Mouse (Mus musculus) CD4-positive, CD25-positive, alpha-beta regulatory T cell, adult 4 months (primary cell): Measurements from ENCODE around the gene Gm7929. TPM values are rescaled to one million over a fixed set of nuclear protein-coding genes. Genes with fewer than 3 reads are reported as not detected.
"Not testable (repeated sequence)": the region's sequence is repeated elsewhere in the genome, so short reads cannot be mapped to it uniquely, and the experiment has no call there.

Experiments used
- ATAC-seq: one replicate; pipeline ENCODE4 v1.8.0; 2017
- polyA plus RNA-seq, 2 experiments: library from polyadenylated mRNA; unstranded; fragments of 100-300 nt; shearing (Covaris generic); gene quantifications; one replicate each; pipeline ENCODE4 v1.2.1; 2017

Gene Gm7929
- not detected for polyA plus RNA-seq

DNA sequence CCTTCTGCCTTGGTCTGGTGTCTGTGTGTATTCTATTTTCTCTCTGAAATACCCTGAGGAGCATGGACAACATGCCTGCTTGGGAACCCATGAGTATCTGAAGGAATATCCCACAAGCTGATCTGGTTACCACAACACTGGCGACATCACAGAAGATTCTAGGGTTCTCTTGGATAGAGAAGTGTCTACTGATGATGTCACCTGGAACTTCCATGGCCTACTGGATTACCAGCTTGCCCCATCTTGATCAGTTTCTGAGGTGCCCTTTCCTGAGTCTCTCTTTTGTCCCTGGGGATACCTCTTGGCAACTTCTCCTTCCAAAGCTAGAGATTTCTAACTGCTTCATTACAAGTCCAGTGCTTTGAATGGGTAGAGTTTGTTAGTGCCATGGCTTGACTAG, at the start of gene Gm7929:
Gene Gm7929 (minus strand): TSS at position 101 of the 400 bp plus-strand sequence.
- ATAC-seq: not testable (repeated sequence)

DNA sequence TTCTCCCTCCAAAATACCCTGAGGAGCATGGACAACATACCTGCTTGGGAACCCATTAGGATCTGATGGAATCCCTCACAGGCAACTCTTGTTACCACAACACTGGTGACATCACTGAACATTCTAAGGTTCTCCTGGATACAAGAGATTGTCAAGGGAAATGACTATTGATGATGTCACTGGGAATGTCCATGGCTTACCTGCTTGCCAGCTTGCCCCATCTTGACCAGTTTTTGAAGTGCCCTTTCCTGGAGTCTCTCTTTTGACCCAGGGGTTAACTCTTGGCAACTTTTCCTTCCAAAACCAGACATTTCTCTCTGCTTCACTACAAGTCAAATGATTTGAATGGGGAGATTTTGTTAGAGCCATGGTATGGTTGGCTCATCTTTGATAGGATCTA, 21.9 kb upstream of the Gm7929 start, which contains the start of gene Gm47189:
Gene Gm47189 (minus strand): TSS at position 101 of the 400 bp plus-strand sequence.
- ATAC-seq: not testable (repeated sequence)

DNA sequence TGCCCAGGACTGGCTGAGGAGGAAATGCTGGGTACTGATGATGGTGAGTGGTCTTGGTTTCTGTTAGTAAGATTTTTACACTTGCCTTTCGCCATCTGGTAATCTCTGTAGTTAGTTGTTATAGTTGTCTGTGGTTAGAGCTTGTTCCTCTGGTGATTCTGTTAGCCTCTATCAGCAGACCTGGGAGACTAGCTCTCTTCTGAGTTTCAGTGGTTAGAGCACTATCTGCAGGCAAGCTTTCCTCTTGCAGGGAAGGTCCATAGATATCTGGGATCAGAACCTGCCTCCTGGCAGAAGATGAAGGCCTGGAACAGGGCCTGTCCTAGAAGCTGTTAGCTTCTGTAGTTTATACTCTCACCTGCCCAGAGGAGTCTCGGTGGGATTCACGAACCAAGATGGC, 5.5 kb upstream of the Gm7929 start:
- ATAC-seq: not testable (repeated sequence)

DNA sequence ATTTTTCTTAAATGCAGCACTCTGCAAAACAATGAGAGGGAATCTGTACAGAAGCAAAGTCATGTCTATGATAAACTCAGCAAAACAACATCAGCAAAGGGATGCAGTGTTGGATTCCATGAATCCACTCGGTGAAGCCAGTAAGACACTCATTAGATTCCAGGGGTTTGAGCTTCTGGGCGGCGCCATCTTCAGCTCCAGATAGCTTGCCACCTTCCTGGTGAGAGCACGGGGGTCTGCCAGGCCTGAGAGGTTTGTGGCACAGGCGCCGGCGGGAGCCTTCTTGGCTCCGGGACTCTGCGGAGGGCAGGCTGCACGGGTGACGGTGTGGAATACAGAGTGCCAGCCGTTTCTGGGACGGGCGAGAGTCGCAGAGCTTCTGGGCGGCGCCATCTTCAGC, 27.0 kb downstream of the Gm7929 start:
- not testable (repeated sequence) for ATAC-seq

DNA sequence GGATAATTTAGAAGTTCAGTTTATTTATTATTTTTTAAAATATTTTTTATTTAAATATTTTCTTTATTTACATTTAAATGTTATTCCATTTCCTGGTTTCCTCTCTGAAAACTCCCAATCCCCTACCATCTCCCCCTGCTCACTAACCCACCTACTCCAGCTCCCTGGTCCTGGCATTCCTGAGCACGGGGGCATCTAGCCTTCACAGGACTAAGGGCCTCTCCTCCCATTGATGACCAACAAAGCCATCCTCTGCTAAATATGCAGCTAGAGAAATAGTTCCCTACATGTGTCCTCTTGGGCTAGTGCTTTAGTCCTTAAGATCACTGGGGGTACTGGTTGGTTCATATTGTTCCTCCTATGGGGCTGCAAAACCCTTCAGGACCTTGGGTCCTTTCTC, 33.2 kb downstream of the Gm7929 start:
- not testable (repeated sequence) for ATAC-seq

DNA sequence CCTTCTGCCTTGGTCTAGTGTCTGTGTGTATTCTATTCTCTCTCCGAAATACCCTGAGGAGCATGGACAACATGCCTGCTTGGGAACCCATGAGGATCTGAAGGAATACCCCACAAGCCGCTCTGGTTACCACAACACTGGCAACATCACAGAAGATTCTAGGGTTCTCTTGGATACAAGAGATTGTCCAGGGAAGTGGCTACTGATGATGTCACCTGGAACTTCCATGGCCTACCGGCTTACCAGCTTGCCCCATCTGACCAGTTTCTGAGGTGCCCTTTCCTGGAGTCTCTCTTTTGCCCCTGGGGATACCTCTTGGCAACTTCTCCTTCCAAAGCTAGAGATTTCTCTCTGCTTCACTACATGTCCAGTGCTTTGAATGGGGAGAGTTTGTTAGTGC, 48.6 kb downstream of the Gm7929 start, which contains the start of gene Gm8068:
Gene Gm8068 (minus strand): TSS at position 101 of the 400 bp plus-strand sequence.
- ATAC-seq: not testable (repeated sequence)

Other genes with a start within 250 kb of the Gm7929 start
- not detected for gene Gm7970, start 195.0 kb downstream of the Gm7929 start, polyA plus RNA-seq
- gene 1700049E17Rik2, start 177.4 kb downstream of the Gm7929 start, polyA plus RNA-seq: not detected
- not detected for gene Gm3072, start 126.0 kb downstream of the Gm7929 start, polyA plus RNA-seq
- gene Gm3676, start 104.1 kb downstream of the Gm7929 start, polyA plus RNA-seq: not detected
- gene Gm8068, start 48.7 kb downstream of the Gm7929 start, polyA plus RNA-seq: not detected
- gene Gm47189, start 21.8 kb upstream of the Gm7929 start, polyA plus RNA-seq: not detected
- gene Gm7980, start 156.7 kb upstream of the Gm7929 start, polyA plus RNA-seq: not detected
- gene 1700049E17Rik1, start 174.3 kb upstream of the Gm7929 start, polyA plus RNA-seq: not detected
- not detected for gene 1700024B05Rik, start 193.4 kb upstream of the Gm7929 start, polyA plus RNA-seq
- gene Gm6401, start 217.3 kb upstream of the Gm7929 start, polyA plus RNA-seq: not detected
- not detected for gene Gm3543, start 232.7 kb upstream of the Gm7929 start, polyA plus RNA-seq